Mouse (Mus musculus): ENCODE data around the gene Ccr6.

Ccr6 gene

GRCm38 (mm10) chr17:8234537-8234936 is 1.3 kb upstream of the Ccr6 start:
- no peak for DNase-seq

- no peak for DNase-seq
Measured at GRCm38 (mm10) chr17:8238012-8238710, 2.3 kb downstream of the Ccr6 start.

DNA sequence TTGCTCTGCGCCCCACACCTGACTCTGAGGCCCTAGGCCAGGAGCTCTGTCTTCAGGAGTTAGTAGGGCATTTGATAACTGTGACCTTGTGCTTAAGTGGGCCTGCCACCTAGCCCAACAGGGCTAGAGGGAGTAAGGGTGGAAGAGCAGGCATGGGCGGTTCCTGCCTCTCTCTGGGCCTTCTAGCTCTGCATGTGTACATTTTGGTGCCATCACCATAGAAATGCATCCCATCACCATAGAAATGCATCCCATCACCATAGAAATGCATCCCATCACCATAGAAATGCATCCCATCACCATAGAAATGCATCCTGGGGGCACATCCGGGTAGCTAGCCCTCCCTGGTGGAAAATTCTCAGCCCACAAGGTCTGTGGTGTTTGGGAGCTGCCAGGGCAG is 3.7 kb downstream of the Ccr6 start:
- no peak for DNase-seq

DNA sequence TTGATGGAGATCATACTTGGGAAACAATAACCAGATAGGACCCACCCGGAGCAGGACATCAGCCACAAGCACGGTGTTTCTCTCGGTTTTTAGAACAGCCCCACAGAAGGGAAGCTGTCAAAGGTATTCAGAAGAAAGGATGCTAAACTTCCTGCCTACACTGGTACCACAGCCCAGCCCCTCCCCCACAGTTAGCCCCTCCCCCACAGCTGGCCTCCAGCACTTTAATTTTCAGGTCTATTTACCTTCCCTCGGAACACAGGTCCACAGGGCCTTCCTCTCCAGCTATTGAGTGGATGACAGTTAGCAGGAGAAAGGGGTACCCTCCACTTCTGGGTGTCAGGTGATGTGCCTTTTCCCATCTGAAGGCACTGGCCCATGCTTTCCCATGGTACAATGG is 4.7 kb downstream of the Ccr6 start:
- DNase-seq = no peak

GRCm38 (mm10) chr17:8241645-8242044 is 5.8 kb downstream of the Ccr6 start:
- DNase-seq = no peak

- DNase-seq = no peak
Measured at GRCm38 (mm10) chr17:8242186-8242585, 6.3 kb downstream of the Ccr6 start.

DNA sequence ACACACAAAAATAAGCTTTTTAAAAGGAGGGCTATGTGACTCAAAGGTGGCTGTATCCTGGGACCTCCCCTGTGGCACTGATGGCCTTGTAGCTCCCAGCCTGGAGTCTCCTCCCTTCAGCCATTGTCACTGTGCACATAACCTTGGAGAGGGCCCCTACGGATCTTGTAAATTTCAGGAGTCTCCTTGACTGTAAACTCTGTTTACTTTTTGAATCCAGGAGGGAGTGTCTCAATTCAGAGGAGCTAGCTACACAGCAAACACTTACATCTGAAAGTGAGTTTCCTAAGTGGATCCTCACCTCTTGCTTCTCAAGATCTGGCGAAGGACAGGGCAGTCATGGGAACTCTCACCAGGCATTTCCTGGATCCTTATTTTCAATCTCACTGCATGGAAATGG is 8.3 kb downstream of the Ccr6 start:
- DNase-seq = no peak

DNA sequence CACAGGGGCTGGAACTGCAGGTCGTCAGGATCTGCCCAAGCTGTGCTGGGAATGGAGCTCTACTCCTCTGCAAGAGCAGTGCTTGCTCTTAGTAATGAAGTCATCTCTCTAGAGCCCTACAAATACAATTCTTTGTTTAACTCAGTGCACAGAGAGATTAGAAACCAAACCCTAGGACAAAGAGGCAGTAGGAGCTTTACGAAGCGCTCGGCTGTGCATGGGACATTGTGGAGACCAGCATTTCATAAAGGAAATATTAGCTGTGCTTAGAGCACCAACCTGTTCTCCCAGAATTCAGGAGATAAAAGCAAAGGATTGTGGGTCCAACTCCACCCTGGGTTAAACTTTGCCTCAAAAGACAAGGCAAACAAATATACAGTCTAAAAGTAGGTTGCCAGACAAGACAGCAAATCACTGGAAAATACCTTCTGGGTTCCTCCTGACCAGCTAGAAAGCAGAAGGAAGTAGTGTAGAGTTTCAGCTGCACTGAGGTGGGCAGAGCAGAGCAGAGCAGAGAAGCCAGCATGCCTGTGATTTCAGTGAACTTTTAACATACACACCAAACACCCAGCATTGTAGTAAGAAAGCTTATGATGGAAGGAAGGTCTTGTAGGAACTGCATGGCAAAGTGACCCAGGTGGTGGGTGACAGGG is 10.4 kb downstream of the Ccr6 start:
- DNase-seq = no peak

DNA sequence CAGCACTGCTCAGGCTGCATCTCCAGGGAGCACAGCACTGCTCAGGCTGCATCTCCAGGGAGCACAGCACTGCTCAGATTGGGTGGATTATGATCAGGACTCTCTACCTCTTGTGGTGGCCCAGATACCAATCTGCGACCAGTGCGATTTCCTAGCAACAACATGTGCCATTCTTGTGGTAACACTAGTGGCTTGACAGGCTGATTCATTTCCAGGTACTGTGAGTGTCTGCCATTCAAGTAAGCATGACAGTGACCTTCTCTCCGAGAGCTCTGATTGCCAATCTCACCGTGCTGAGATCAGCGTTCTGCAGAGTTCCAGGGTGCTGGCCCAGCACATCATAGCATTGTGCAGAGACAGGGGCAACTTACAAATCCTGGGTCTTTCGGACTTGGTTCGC is 15.9 kb downstream of the Ccr6 start:
- no peak for DNase-seq

DNA sequence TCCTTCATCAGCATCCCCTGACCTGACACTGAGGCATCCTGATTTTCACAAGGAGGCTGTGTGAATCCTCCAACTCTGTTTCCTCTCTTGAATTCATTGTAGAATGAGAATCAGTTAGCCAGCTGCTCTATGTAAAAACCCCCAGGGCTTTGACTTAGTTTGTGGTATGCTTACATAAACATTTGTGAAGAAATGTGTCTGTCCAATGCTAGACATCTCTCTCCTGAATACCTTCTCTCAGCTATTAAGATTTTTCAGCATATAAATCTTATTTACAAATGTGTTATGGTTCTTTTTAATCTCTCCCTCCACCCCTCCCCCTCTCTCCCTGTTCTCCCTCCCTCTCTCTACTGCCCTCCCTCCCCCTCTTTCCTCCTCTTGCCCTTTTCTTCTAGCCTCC is 18.4 kb downstream of the Ccr6 start:
- no peak for DNase-seq

DNA sequence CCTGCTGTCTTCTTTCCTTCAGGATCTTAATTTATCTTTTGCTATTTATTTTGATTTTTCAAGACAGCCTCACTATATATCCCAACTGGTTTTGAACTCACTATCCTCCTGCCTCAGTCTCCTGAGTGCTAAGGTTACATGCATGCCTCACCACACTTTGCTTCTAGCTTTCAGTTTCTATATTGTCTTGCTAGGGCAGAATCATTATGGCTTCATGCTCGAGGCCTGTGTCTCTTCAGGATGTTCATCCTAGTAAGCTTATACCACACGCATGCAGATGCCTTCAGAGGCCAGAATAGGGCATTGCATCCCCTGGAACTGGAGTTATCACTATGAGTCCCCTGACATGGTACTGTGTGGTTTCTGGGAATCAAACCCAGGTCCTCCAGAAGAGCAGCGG is 19.1 kb downstream of the Ccr6 start:
- DNase-seq = no peak

- no peak for DNase-seq
Measured at GRCm38 (mm10) chr17:8255583-8255982, 19.7 kb downstream of the Ccr6 start.

- peak in 1 of 2 experiments; percentile 14 for DNase-seq
Measured at GRCm38 (mm10) chr17:8256982-8257381, 21.1 kb downstream of the Ccr6 start.

GRCm38 (mm10) chr17:8264638-8265037 is 28.8 kb downstream of the Ccr6 start:
- DNase-seq = peak; percentile 55 to 66

DNA sequence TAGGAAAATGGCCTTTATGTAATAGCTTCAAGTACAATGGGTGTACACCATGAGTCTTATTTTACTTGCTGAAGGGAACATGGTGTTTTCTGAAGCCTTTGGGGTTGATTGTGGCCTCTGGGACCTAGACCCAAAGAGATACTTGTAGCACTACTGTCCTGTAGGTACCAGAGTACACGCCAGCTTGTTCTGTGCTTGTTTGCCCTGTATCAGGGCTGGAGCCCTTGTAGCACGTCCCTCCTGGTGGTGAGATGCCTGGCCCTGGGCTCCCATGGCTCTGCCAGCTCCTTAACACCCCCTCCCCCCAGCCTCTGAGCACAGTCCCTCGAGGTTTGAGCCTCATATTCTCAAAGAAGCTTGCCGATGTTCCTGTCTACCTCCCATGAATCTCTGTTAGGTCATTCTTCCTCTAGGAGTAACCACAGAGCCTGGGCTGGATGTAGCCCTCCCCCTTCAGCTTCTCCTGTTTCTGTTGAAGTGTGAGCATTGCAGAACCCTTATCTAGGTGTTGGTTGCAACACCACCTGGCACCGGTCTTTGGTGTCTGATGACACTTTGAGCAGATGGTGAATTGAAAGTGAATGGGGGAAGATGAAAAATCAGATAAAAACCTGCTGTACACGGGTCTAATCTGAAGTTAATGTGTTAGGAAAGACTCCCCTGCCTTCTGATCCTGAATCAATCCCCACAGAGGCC is 36.4 kb downstream of the Ccr6 start:
- no peak for DNase-seq

GRCm38 (mm10) chr17:8272951-8273350 is 37.1 kb downstream of the Ccr6 start:
- DNase-seq = no peak

GRCm38 (mm10) chr17:8276071-8276470 is 40.2 kb downstream of the Ccr6 start:
- DNase-seq = no peak

DNA sequence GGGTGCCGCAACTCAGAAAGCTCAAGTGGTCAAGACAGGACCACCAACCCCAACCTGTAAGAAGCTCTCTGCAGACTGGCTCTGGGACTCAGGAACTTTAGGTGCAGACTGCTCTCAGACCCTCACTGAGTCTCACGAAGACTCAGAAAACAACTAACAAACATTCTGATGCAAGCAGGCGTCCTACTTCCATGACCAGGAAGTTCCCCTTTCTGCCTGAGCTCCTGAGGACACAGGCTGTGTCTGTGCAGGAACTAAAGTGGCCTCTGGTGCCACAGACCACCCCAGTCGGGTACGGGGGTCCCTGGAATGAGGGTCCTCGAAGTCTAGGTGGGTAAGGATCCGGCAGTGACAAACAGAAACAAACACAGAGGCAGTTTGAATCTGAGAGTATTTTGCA is 40.8 kb downstream of the Ccr6 start:
- no peak for DNase-seq

DNA sequence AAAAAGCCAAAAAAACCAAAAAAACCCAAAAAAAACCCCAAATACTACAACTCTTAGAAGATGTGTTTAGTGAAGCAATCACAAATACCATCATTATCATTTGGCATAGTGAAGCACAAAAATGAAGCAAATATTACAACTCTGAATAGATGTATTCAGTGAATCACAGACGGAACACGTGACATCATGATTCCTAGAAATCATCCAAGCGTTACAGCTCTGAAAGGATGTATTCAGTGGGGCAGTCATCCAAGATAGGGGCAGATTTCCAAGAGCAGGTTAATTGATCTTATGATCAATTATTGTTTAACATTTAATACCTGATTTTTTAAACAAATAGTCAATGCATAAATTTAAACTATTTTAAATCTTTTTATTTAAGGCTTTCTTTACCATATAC is 41.4 kb downstream of the Ccr6 start:
- no peak for DNase-seq

DNA sequence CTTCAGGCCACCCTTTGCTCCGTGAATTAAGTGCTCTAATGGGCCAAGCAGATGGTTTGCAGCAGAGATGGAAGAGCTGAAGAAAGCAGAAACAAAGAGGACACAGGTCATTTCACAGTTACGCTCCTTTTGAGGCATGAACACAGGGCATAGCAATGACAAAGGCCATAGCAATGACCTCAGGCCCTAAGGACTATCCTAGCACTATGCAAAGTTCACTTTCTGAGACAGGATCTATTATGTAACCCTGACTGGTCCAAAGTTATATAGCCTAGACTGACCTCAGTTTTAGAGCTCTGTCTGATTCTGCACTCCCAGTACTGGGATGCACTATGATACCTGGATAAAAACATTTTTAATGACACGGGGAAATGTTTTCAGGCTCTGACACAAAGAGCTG is 42.5 kb downstream of the Ccr6 start:
- no peak for DNase-seq

DNA sequence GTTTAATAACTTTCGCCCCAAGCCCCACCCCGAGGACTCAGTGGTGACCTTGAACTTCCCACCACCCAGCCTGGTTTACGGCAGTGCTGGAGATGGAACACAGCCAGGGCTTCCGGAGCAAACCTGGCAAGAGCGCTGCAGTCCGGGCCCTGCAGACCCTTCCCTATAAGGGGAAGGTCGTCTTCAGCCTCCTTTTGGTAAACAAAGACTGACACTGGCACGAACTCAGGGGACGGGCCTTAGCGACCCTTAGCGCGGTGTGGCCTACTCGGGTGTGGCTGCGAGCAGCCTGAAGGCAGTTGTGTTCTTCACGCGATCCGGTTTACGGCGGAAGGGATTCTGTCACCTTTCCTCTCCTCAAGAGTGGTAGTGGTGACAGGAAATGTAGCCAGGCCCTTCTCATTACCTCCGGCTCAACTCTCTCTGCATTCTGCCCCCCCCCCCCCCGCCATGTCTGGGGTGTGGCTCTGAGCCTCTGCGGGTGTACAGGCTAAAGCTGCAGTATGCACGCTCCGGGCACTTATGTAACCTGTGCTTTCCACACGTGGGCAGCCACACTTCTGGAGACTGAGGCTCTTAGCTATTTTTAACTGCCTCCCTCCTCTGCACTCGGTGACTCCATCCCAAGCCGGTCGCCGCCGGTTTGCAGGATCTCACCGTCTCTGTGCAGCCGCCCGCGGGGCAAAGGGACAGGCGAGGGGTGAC is 47.1 kb downstream of the Ccr6 start, which contains the start of gene Mpc1:
Gene Mpc1 (plus strand): TSS at position 84 of the 705 bp plus-strand sequence.
- peak in 1 of 2 experiments; percentile 94 for DNase-seq

DNA sequence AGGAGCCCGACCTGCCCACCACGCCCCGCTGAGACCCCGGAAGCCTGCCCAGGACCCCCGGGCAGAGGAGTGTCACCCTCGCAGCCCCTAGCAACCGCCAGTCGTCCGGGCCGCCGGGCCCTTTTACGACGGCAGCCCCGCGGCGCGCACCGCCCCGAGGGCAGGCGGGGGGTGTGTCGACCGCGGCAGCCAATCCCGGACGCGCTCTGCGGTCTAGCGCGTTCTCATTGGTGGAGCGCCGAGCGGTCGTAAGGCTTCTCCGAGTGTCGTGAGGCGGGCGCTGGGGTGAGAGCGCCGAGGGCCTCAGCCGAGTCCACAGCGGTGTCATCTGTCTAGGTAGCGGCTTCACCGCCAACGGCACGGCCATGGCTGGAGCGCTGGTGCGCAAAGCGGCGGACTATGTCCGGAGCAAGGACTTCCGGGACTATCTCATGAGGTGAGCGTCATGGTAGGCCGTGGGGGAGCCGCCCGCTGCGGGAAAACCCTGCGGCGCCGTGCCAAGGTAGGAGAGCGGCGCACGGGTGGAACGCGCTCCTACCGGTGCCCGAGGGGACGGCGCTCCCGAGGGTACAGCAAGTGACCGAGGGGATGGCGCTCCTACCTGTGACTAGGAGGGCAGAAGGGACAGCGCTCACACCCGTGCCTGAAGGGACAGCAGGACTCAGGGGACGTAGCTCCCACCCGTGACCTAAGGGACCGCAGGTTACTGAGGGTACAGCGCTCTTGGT is 47.8 kb downstream of the Ccr6 start:
- peak; percentile 98 for DNase-seq

- DNase-seq = peak; percentile 69 to 70
Measured at GRCm38 (mm10) chr17:8284254-8284661, 48.4 kb downstream of the Ccr6 start.
